Mouse (Mus musculus) MEL-GATA-1-ER (cell line): Measurements from ENCODE around the gene Draxin.

Experiments used
- DNase-seq: peaks from one replicate; pipeline ENCODE4 v3.0.0-alpha.2; 2012; ENCODE audit warnings: low read depth; ENCODE audit errors: extremely low read depth

Gene Draxin

DNA sequence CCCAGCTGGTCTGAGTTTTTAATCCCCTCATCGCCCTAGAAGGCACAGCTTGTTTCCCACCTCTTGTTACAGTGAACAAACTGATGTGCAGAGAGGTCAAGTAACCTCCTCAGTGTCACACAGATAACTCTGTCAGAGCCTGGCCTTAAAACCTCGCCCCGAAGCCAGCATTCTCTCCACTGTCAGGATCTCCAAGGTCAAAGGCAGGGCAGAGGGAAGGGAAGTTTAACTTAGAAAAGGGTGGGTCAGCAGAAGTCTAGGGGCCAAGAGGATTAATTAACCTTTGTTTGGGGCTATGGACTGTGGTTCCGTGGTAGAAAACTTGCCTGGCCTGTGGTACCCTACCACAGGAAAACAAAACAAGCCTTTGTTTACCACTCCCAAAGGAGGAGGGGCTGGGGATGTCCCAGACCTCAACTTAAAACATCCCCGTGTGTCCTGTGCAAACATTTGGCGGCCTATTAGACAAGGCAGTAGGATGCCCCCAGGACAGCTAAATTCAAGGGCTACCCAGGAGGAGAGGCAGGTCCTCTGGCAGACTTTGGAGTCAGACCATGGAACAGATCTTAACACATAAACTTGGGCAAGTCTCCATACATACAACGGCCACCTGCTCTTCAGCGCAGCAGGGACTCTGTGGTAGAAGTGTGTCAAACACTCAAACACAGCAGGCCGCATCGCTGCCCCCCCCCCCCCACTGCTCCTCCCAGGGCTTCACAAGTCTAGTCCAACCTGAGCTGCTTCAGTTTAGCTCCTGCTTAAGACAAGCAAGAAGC, 45.2 kb downstream of the Draxin start:
- no peak for DNase-seq

DNA sequence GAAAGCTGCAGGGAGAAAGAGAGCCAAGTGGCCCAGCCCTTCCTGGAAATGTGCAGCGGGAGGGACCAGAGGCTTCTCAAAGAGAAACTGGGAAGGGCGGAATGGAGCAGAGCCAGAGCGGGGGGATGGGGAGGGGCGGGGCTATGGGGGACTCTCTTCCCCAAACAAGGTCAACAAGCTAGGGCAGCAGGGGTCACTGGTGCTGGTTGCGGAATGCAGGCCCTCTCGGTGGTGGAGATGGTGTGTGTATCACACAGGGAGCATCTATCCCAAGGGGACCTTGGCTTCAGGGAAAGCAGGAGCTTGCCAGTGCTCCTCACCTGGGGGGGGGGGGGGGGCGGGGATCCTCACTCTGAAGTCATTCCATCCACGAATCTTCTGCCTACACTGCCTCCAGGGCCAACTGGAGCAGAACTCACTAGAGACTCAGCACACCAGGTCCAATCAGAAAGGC, 46.2 kb downstream of the Draxin start:
- DNase-seq = no peak

DNA sequence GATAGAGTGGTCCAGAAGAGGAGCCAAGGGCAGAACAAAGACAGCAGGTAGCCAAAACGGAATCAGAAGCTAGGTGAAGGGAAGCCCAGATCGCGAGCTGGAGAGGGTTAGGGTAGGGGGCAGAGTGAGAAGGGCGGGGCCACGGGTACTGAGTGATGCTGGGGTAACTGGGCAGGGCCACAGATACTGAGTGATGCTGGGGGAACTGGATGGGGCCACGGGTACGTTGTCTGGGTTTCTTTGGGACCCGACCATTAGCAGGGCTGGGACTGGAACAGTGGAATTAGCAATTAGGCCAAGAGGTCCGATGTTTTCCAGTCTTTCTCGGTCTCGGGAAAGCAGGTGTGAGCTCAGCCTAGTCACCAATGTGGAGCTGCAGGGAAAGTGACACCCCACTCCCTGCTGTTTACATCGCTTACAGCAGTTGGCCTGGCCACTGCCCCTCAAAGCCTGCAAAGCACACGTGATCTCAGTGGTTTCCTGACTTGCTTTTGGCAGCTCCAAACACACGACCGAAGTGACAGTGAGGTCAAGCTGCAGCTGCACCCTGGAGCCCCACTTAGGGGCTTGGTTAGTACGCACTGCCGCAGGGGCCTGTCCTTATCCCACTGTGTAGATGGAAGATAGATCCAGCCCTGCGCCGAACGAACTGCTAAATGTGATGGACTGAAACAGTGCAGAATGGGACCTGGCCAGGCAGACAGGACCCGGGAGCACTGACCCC, 47.2 kb downstream of the Draxin start:
- DNase-seq = peak; percentile 57

DNA sequence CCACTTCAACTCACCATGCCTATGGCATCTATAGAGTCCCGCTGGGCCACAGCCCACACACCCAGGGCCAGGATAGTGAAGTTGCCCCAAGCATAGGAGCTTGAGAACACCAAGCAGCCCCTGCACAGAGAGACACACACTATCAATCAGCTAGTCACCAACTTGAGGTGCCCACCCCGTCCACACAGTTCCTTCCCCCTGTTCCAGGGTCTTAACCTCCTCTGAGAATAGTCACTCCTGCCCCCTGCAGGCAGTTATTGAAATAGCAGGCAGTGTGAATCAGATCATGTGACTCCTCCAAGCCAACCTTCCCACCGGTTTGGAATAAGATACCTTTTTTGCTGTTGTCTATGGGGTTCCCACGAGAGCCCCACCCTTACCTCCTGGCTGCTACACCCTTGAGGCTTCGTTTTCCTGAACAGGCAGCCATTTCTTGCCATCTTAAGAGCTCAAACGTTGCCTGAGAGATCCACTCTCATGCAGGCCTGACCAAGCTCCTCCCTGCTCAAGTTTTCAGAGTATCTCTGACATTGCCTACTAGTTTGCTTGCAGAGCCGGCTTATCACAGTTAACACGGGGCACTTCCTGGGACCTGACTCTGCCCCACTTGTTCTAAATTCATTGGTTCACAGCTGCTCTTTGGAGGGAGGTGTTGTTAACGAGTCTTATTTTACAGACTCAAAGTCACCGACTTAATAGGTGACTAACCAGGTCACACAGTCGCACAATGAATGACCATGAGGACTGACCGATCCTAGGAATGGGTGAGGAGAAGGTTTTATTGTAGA, 48.0 kb downstream of the Draxin start:
- DNase-seq = peak; percentile 91

DNA sequence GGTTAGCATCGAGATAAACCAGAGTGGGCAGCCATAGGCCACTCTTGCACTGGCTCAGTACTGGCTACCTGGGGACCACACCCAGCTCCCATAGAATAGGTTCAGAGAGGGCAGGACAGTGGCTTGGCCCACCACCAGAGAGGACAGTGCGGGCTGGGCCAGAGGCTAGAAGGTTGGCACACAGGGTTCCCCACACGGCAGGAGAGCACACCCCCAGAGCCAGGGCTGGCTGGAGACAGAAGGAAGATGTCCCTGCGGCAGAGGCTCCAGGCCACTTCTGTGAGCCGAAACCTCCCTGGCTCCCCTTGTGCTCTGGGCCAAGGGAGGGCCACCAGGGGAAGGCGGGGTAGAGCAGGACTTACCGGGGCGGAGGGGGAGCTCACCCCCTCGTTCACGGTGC, 49.3 kb downstream of the Draxin start:
- no peak for DNase-seq

DNA sequence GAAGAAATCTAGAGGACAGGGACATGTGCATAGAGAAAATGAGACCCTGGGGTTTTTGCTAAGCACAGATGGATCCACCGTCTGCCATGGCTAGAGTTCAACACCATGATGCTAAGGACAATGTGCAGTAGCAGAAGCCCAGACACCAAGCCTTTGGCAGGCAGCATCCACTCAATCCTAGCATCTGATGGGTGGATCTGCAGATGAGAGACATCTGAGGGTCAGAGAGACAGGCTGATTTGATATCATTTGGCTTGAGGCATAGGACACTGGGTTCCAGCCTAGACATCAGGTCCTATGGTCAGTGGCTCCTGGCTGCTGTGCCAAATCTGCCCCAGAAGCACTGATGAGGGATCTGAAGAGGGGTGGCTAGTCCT, 49.9 kb downstream of the Draxin start:
- no peak for DNase-seq

DNA sequence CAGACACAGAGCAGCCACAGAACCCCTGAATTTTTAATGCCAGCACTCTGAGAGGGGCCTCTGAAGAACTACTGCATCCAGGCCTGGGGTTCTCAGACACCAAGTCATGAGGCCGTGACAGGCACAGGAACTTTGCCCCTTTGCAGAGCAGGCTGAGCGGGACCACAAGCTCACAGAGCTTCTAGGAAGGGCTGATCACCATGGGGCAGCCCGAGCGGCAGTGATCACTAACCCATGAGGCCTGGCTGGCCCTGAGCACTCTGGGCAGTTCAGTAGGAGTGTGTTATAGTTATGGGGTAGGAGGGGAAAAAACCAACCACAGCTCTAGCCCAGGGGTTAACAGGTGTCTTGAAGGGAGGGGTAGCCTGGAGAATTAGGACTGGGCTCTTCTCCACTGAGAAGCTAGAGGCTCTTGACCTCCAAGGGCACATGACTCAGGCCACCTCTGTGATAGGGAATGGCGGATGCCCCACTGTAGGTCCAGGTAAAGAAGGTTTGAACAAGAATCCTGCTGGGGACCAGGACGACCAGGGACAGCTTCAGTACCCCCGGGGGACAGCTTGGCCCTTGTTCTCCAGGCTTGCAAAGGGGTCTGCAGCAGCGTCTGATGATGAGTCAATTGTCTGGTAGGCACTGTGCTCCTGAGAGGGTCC, 50.4 kb downstream of the Draxin start:
- no peak for DNase-seq

DNA sequence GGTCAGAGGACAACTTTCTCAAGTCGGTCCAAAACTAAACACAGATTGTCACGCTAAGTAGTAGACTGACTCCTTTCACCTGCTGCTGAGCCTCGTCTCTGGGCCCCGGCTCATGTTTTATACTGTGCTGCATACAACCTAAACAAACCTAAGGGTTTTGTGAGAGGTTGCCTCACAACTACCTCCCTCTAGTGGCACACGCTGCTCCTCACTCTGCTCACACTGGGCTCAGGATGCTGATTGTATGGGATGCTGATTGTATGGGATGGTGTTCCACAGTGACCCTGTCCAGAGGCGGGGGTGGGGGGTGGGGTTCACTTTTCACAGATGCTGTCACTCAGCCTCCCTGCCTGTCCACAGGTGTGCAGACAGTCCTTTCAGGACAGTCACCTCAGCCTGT, 51.3 kb downstream of the Draxin start:
- no peak for DNase-seq

DNA sequence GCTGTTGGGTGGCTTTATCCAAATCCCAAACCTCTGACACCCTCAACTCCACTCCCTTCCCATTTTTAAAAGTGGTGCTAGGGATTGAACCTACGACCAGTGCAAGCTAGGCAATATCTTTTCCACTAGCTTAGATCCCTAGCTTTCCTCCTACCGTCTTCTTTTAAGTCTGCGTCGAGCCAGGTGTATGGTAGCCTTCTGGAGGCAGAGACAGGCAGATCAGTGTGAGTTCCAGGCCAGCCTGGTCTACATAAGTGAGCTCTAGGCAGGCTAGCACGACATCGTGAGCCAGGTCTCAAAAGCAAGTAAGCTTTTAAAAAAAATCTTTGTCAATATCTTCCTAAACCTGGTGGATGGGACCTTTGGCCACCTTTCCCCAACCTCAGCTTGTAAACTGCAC, 54.6 kb downstream of the Draxin start:
- no peak for DNase-seq

DNA sequence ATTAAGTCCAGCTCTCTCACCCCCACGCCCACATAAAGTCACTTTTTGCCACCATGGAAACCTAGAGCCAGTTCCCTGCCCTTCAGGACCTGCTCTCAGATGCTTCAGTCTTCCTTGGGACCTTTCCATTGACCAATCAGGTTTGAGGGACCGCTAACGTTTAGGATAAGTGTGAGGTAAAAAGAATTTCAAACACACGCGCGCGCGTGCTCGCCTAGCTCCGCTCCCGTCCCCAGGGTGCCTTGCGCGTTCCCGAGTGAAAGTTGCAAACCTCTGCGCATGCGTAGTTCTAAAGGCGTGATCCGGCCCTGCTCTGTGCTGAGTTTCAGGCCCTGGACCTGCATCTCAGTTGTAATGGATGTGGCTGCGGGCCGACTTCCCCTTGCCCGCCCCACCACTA, 55.2 kb downstream of the Draxin start:
- peak; percentile 49 for DNase-seq

DNA sequence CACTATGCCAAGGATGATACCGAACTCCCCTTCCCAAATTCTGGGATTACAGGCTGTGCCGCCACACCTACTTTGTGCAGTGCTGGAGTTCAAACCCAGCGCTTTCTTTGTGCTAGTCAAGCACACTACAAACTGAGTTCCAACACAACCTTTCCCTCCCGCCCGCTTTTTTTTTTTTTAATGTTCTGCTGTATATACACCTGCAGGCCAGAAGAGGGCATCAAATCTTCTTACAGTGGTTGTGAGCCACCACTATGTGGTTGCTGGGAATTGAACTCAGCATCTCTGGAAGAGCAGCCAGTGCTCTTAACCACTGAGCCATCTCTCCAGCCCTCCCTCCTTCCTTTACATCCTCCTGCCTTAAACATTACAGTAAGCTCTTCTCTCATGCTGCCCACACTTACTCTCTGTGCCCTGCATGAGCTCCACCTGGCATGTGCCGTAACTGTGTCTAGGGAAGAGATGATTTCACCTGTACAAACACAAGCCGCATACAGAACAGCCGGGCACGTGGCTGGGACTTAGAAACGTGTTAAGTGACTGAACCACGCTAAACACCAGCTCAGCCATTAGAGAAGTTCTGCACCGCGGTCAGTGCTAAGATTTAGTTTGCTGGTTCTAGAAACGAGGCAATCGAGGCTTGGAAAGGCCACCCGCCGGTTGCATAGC, 55.8 kb downstream of the Draxin start:
- peak; percentile 47 for DNase-seq

DNA sequence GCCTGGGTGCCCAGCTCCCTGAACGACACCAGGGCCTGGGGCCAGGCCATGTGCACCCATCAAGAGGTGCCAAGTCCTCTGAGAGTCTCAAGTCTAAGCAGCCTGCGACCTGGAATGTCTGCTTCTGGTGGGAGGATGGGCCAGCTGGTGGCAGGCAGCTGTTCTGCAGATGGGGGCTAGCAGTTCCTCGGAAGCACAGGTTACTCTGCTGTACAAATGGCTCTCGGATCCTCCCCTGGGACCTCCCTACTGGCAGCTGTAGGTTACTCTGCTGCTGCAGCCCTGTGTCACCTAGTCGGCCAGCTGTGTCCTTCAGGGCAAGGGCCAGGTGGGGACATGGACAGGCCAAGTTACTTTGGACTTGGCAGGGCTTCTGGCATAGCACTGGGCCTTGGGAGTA, 59.0 kb downstream of the Draxin start:
- no peak for DNase-seq

DNA sequence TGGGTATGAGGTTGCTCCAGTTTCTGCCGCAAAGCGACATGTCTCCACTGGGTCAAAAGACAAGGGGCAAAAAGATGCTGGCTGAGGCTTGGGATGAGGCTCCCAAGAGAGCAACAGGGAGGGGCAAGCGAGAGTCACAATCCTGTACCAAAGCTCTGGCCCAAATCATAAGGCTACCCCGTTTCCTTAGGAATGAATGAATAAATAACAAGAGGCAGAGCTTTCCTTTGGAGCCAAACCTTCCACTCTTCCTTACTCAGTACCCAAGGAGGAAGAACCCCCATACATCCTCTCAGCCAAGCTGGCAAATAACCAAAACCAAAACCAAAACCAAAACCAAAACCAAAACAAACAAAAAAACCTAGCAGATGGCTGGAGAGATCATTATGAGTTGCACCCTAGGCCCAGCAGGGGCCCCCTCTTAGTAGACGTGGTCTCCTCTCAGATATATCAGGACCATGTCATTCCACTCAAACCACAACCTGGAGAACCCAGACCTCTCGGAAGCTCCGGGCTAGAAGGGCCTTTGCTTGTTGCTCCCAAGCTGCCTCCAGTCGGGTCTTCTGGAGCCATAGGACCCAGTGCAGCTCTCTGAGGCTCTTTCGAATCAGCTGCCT, 60.8 kb downstream of the Draxin start:
- DNase-seq = no peak

DNA sequence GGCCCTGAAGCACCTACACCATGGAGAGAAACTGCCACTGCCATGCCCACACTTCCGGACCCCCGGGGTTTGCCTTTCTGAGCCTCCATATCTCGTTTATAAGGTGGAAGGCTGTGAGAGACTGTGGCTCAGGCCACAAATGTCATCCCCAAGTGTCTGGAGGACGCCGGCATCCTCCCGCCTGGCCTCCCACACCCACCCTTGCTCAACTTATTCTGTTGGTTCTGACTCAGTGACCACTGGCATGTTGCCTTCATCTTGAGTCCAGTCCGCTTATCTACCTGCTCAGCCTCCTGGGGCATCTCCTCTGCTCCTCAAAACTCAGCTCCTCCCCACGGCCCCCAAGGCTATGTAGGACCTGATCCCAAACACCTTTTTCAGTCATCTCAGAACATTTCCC, 63.2 kb downstream of the Draxin start:
- no peak for DNase-seq

DNA sequence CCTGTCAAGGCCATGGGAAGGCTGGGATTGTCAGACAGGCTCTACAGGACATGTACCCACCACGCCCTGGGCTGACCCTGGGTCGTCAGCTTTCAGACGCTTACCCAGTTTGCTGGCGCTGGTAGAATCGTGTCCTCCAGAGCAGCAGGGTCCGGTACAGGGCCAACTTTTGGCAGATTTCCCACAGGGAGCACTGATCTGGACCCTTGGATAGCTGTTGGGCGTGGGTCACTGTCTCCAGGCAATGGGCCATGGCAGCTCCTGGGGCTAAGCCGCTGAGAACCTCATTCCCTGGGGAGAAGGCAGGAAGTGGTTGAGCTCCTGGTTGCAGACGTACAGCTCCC, 64.1 kb downstream of the Draxin start:
- no peak for DNase-seq

DNA sequence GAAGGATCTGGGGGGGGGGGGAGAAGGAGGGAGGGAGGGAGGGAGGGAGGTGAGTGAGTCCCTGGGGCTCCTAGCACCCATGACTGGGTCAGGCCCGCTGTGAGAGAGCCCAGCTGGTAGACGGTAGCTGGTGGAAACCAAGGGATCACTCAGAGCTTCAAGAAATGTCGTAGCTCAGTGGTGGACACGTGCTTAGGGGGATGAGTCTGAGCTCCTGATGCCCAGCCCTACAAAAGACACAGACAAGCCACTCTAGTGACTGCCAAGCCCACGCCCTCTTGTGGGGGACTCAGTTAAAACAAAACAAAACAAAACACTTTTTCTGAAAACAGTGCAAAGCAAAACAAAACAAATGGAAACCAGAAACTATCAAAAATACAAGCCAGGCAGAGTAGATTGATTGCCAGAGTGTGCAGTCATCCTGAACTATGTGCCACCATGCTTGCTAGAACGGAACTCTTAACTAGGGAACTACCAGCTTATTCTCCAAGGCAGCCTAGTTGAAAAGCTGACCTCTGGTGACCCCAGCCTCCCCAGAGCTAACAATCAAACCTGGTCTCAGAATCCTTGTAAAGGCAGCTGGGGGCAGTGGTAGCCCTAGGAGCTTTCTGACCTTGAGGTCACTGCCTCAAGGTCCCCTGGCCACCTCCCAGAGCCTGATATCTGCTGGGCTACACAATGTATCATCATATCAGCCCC, 64.6 kb downstream of the Draxin start:
- no peak for DNase-seq

DNA sequence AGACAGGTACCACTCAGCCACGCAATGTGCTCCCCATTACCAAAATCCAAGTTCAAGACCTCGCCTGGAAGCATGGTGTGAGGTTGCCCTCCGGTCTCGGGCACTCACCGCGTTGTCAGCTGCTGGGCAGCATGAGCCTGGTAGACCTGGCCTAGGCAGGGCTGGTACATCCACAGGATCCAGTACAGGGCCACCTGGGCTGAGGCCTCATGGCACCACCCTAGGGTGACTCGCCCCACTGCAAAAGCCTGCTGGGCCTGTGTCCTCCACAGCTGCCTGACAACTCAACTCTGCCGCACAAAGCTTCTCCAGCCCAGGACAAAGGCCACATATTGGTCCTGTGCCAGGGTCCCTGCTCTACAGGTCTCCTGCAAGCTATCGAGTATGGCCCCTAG, 69.4 kb downstream of the Draxin start:
- no peak for DNase-seq

DNA sequence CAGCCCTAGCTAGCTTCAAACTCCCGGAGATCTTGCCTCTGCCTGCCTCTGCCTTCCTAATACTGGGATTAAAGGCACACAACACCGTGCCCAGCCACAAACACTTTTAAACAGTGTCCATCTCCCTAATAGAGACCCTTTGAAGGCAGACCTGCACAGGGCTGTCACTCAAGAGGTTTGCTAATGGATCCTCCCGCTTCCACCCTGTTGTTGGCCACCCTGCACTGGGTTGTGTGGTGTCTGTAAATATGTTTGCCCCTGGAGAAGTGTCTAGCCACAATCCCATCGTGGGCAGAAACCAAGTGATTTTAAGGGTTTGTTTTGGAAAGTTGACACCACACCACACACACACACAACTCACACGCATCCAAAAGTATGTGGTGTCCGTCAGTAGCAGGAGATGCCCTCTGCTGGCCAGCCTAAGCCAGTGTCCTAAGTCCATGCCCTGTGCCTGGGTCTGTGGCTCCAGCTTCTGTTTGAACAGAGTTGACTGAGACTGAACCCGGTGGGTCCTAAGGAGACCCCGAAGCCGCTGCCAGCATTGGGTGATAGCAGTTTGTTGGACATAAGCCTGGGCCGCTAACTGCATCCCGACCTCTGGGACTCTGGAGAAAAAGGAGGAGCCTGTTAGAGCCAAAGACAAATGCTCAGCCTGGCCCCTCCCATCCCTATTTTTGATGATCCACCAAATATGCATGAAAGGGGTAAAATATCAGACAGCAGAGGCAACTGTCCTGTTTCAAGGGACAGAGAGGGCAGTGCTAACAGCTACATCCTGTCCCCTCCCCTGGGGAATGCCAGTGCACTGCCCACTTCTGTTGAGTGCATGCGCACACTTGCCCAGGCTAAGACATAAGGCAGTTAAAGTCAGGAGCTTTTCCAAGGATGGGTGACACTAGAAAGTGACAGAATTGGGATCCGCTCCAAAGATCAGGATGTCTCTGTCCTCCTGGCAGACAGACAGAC, 70.1 kb downstream of the Draxin start:
- no peak for DNase-seq

DNA sequence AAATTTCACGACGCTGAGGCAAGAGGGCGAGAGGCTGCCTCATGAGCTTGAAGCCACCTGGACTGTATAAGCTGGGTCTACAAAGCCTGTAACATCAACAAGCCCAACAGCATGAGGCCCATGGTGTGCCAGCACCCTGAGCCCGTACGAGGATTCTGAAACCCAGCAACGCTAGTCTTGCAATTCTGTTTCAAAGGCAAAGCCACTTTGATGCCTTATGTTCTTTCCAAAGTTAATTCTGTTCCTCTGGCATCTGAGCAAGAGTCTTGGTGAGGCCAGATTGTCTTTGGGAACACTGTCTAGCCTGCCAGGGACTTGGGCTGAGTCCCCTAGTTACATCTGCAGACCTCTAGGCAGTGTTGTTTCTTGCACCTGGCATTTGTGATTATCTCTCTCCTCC, 71.5 kb downstream of the Draxin start:
- no peak for DNase-seq
